Mouse (Mus musculus): ENCODE data around the gene Gtf2ird2.
A peak's percentile ranks its signal among the peaks of the same experiment; 100 is the strongest.

The Gtf2ird2 gene

DNA sequence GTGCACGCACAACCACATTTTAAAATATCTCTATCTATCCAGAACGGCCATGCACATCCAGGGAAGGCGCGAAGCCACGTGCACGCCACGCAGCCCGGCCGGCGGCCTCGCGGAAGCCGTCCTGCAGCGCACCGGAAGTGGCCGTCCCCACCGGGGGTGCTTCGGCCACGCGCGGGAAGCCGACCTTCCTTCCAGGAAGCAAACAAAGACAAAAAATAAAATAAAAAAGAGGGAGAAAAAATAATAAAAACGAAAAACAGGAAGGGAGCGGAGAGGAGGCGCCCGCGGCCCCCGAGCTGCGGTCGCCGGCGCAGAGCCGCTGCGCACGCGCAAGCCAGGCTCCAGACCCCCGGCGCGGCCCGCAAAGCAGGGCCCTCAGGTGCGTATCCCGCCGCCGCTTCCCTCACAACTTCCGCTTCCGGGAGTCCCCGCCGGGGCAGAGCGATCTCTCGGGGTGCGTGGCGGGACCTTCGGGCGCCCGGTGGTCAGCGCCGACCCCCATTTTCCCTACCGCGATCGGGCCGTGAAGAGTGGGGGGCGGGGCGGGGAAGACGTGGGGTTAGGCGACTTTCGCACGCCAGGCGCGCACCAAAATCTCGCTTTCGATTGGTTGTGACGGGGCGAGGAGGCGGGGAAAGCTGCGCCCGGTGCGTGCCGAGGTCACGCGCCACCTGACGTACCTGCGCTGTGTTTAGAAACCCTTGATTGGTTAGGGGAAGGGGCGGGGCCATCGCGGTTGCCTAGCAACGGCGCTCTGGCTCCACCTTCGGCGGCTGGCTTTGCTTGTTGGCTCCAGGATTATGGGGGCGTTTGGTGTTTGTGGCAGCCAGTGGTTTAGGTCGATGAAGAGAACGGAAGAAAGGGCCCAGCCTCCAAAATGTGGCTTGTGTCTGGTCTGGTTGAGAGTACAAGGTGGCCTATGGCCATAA is at the start of gene Gtf2ird2:
Gene Gtf2ird2, plus strand, starts transcription at position 140 of the 929 bp plus-strand sequence.
- peak; percentile 99 for DNase-seq

DNA sequence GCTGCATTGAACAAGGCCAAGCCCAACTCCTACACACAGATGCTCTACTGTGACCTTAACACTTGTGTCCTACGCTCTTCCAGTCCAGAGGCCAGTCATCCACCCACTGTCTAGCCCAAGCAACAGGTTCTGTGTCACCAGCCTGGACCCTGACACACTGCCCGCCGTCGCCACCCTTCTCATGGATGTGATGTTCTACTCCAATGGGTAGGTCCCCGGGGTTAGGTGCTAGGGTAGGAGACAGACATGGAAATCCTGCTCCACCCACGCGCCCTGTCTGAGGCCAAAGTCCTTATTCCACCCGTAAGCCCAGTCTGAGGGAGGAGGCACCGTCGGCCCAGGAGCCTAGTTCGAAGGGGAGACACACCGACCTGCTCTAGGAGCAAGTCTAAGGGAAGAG is 47.8 kb upstream of the Gtf2ird2 start:
- DNase-seq: no peak

DNA sequence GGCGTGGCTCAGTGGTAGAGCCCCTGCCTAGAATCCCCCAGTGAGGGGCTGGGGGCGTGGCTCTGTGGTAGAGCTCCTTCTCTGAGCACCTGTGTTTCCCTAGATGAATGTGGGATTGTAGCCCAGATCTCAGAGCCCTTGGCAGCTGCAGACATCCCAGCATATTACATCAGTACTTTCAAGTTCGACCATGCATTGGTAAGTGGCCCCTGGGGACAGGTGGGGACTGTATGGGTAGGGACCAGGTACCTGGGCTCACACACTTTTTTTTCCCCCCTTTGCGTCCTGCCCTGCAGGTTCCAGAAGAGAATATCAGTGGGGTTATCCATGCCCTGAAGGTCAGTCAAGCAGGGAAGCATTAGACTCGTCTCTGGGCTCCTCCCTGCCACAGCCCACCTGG is 45.9 kb upstream of the Gtf2ird2 start:
- DNase-seq: no peak

DNA sequence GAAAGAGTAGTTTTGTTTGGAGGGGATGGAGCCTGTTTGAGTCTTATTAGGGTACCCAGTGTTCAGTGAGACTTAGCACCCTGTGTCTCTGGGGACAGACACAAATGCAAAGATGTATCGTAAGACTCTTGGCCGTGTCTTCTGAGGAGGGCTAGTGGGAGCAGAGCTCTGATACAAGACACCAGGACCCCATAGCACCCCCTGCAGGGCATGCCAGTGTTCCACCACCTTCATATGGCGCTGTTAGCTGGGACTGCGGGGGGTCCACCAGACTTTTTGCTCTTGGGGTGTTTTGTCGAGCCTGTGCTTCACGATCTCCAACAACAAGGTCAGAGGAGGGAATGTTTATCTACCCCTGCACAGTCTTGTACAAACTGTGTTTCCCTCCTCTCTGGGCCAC is 44.4 kb upstream of the Gtf2ird2 start:
- no peak for DNase-seq

DNA sequence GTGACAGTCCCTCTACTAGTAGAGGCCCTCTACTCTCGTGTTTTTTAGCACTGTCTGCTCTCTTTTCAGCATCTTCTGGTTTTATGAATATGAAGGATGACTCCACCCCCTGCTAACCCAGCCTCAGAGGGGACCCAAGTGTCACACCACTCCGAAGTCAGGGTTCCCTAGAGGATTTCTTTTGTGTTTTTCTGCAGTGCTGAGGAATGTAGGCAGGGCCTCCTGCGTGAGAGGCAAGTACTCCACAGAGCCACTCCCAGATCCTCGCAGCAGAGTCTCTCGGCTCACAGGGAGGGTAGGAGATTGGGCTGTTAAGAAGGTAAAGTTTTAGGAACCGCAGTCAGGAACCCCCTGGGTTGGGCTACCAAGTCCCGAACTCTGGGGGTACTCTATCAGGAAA is 42.6 kb upstream of the Gtf2ird2 start:
- no peak for DNase-seq

DNA sequence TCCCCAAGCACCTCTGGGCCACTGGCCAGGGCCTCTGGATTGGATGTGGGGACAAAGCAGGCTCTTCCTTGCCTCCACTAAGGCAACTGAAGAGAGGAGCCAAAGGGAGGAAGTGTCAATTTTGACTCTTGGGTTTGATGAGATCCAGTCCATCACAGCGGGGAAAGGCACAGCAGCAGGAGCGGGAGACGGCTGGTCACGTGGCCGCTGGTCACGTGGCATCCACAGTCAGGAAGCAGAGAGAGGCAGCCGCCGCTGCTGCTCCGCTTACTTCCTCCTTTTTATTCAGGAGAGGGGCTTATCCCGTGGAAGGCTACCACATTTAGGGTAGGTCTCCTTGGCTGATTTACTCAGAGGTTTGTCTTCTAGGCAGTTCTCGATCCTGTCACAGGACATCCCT is 41.4 kb upstream of the Gtf2ird2 start:
- DNase-seq: no peak

DNA sequence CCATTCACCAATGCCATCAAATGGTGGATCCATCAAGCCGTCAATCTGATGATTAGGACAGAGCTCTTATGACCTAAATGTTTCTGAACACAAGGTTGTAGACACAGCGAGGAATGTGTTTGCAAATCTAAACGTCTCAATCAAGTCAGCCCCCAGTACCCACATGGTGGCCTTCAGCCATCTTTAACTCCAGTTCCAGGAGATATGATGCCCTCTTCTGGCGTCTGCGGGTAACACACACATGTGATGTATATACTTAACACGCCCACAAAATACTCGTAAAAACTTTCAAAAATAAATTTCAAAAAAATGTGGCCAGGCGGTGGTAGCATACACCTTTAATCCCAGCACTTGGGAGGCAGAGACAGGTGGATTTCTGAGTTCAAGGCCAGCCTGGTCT is 38.8 kb upstream of the Gtf2ird2 start:
- no peak for DNase-seq

DNA sequence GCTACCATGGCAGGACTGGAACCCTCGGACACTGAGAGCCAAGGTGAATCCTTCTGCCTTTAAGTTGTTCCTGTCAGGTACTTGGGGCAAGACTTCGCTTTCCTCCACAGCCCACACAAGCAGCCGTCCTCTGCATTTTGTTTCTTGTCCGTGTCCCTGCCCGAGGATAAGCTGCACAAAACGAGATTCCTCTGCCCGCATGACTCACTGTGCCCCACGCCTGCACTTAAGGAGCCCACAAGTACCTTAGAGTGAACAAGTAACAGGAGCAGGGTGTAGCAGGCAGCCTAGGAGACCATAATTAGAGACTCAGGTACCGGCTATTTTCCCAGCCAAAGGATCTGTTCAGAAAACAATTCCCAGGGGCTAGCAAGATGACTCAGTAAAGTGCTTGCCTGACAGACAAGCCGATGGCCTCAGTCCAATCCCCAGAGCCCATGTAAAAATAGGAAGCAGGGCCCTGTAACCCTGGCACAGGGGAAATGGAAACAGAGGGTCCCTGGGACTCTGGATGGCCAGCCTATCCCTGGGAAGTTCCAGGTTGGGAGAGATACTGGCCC is 36.5 kb upstream of the Gtf2ird2 start:
- no peak for DNase-seq

DNA sequence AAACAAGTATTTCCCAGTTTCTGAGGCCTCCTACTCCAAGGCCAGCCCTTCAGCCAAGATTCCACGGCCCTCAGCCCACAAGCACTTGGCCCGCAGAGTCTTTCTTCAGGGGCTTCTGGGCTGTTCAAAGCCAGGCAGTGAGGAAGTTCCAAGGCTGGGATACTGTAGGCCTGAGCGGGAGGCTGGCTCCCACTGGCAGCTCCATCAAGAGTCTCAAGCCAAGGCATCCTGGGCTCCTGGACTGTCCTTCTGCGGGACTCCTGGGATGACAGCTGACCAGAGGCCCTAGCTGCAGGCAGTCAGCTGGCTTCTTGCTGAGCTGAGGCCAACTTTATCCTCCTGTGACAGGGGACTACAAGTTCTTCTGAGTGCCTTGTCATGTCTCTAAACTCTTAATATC is 35.7 kb upstream of the Gtf2ird2 start:
- DNase-seq: no peak

DNA sequence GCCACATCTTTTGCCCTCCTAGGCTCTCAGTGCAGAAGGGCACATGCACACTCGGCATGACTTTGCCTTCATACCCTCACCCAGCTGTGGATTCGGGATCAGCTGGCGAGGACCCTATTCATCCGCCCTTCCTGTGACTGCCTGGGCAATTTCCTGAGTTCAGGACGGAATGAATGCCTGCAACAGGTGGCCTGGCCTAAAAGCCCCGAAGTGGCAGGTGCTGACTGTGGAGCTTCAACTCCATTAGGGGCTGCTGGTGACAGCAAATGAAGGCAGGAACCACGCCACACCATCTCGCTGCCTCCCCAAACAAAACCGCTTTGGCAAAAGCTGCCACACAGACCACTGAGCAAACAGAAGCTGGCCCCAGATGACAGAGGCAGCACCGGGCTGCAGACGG is 31.9 kb upstream of the Gtf2ird2 start:
- no peak for DNase-seq

DNA sequence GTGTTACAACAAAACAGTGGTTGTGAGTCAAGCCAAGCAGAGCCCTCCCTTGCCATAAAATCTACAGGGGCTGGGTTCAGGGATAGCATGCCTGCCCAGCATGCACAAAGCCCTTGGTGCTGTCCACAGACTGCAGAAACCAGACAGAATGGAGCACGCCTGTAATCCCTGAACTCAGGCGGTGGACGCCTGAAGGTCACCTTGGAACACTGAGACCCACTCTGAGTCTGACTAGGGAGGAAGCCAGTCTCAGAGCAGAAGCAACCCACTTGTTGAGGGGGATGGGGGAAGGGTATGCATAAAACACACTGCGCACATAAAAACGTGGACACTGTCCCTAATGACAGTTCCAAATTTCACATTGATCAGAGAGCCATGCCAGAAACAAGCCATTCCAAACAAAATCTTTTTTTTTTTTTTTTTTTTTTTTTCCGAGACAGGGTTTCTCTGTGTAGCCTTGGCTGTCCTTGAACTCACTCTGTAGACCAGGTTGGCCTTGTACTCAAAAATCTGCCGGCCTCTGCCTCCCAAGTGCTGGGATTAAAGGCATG is 27.8 kb upstream of the Gtf2ird2 start:
- DNase-seq: no peak

DNA sequence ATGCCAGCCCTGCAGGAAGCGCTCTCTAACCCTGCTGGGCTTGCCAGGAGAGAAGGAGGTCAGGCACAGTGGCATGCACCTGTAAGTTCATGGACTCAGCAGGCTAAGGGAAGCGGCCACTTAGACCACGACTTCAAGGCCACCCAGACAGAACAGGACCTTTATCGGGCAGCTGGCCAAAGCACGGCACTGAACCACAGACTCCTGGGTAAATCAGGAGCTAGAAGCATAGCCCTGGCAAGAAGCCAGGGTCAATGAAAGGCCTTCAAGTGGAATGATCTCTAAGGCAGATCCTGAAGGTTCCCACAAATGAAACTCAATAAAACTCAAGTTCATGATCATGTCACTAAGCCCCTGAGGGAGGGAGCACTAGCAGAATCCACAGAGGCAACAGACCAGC is 19.1 kb upstream of the Gtf2ird2 start:
- DNase-seq: no peak

DNA sequence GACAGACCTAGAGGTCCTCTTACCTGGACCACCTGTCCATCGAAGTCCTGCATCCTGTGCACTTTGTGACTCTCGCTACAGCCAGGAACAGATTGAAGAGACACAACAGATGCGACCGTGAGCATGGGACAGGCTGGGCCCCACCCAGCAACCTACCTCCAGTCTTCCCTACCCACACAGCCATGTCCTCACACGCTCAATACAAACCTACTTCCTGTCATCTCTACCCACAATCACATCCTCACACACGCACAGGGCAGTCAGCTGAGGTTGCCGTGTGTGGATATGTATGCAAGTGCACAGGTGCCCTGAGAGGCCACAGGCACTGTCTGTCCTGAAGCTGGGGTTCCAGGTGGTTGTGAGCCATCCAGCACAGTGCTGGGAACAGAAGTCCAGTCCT is 17.2 kb upstream of the Gtf2ird2 start:
- DNase-seq: no peak

DNA sequence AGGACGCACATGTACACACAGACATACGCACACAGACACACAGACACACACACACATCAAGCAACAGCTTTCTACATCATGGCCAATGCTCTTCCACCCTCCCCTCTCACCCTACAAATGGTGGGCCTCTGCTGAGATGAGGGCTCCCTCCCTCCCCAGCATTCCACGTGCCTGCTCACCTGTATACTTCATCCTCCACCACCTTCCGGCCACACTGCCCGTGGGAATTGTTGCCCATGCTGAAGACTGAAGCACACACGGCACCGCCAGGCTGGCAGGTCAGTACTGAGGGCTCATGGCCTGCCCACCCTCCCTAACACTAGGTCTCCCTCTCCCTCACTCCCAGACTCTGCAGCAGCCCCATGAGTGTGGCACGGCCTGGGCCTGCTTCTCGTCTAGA is 15.8 kb upstream of the Gtf2ird2 start:
- no peak for DNase-seq

DNA sequence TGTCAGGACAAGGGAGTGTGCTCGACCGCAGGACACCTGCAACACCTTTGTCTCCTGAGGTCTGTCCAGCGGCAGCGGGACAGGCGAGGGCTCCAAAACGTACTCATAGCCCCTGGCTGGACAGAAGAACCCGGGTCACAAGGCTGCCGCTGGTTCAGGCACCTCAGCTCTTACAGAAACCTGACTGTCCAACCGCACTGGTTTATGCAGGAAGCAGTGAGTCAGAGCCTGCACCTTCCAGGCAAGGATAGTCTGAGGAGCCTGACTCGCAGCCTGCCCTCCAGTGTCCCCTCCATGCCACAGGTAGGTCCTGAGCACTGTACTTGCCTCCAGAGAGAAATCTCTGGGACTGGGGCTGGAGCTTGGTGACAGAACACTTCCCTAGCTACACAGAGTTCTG is 14.6 kb upstream of the Gtf2ird2 start:
- no peak for DNase-seq

DNA sequence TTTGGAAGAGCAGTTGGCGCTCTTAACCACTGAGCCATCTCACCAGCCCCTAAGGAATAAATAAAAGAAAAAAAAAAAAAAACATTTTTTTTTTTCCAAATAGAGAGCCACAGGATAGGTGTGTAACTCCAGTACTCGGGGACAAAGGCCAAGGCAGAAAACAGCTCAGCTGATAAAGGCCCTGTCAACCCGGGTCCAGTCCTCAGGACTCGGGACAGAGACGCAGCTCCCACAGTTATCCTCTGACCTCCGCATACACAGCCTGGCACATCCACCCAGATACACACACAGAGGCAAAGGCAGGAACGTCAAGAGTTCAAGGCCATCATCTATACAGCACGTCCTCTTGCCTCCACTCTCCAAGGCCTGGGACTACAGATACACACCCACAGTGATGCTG is 13.7 kb upstream of the Gtf2ird2 start:
- DNase-seq: no peak

DNA sequence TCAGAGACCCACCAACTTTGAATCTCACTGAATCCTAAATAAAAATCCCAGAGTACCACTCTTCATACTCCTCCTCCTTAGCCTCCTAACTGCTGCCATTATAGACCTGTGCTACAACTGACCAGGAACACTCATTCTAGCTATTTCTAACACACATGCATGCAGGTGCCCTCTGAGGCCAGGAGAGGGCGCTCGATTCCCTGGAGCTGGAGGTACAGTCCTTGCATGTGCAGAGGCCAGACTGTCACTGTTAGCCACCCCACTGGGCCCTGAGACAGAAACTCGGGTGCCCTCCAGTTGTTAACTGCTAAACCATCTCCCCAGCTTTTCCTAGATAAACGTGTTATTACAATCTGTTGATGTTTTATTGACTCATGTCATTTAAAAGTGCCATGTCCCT is 10.6 kb upstream of the Gtf2ird2 start:
- no peak for DNase-seq

DNA sequence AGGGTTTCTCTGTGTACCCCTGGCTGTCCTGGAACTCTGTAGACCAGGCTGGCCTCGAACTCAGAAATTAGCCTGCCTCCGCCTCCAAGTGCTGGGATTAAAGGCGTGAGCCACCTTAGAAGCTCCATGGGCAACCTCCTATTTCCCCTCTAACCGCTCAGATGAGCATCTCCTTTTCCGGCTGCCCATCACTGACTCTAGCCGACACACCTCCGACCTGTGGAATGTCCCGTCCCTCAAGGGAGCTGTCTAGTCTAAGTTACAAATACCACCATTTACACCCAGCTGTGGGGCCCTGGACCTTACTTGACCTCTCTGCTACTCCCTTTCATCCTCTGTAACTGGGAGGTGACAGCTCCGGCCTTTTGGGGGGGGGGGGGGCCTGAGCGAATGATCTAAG is 8.1 kb upstream of the Gtf2ird2 start:
- DNase-seq: peak; percentile 19

DNA sequence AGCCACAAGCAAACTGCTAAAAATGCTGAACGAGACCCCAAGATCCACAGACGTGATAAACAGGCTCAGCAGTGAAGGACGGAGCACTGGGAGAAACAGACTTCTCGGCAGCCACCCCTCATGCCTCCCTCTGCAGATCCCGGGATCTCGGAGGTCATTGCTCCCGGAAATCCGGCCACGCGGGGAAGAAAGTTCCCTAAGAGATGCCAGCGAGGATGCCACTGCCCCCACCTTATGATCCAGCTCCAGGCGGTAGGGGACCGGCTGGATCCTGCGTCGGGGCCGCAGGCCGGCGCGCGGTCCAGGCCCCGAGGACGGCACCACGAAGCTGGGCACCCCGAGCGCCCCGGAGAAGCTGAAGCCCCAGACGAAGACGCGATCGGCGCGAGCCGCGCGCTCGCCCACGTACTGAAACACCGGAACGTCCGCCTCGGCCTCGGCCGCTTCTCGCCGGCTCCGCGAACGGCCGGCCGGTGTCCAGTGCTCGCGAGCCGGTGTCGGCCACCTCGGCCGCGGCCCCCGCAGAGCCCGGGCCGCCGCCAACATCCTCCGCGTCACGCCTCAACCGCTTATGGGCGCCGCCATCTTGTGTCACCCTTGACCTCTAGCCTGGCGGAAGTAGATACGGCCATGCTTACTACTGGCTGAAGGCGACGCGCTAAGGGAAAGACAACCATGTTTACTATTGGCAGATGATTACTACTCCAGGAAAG is 7.5 kb upstream of the Gtf2ird2 start, which contains the start of gene Rcc1l:
Gene Rcc1l, minus strand, starts transcription at position 606 of the 713 bp plus-strand sequence.
- peak; percentile 79 for DNase-seq

DNA sequence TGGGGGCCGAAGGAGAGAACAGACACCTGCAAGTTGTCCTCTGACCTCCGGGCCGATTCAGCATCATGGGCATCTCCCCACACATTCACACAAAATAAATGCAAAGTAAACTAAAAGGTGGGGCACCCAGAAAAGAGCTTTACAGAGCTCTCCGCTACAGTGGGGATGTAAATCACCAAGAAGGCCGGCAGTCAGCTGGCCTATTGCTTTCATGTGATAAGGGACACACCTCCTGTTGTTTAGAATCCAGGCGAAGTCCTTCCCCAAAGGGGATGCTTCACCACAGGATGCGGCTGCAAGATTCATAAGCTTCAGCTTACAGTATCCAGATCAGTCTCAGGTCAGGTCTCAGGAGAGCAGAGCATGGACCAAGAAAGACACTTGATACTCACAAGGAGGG is 5.3 kb upstream of the Gtf2ird2 start:
- no peak for DNase-seq

DNA sequence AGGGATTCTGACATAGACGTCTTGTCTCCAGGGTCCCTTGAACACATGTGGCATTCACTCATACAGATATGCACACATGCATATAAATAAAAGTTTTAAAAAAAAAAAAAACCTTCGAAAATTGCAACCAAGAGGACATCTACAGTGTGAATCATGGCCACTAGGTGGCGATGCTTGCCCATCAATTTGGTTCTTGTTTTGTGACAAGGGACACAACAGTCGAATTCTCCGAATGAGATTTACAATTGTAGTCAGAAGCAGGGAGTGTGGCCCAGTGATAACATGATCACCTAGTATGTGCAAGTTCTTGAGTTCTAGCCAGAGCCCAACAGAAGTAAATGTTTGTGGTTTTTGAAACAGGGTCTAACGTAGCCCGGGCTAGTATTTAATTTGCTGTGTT is 3.9 kb upstream of the Gtf2ird2 start:
- DNase-seq: peak; percentile 78

DNA sequence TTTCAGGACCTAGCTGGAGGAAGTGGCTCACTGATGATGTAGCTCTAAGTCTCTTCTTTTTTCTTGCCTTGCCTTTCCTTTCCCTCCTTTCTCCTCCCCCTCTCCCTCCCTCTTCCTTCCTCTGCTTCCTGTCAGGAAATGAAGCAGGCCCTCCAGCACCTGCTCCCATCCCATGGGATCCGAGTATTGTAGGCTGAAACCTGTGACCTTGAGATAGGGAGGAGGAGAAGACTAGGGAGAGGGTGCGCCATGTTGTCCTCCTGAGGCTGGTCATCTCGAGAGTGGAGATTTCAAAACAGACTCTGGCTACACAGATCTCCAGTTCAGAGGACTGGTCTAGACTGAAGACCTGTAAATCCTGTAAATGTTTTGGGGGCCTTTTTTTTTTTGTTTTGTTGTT is 1.6 kb upstream of the Gtf2ird2 start:
- no peak for DNase-seq

DNA sequence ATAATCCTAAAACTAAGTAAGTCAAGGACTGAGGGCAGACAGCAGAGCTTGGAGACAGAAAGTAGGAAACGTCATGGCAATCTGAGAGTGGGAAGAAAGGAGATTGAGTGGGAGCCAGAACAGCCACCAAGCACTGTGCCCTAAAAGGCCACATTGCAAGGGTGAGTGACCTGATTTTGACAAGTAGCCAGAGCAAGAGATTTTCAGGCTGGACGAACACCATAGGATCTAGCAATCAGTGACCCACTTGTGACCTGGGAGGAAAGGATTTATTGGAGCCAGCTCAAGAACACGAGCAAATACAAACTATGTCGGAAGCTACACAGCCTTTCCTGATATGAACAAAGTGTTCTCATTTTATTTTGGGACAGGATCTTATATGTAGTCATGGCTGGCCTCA is 1.1 kb upstream of the Gtf2ird2 start:
- no peak for DNase-seq

DNA sequence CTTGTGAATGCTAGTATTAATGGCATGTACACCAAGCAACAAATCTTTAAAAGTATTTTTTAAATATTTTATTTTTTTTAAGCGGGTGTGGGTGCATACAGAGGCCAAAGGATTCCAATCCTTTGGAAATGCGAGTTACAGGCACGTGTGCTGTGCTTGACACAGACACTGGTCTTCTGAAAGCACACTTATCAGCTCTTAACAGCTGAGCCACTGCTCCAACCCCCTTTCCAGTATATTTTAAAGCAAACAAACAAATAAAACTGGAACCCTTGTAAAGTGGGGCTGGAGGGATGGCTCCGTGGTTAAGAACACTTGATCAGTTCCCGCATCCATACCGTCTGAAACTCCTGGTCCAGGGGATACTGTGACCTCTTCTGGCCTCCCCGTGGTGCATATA is 657 bp upstream of the Gtf2ird2 start:
- peak; percentile 20 for DNase-seq

Measured in cerebellum, adult 8-10 months (tissue).